Mouse (Mus musculus): ENCODE data around the gene Rassf6.

Gene Rassf6

DNA sequence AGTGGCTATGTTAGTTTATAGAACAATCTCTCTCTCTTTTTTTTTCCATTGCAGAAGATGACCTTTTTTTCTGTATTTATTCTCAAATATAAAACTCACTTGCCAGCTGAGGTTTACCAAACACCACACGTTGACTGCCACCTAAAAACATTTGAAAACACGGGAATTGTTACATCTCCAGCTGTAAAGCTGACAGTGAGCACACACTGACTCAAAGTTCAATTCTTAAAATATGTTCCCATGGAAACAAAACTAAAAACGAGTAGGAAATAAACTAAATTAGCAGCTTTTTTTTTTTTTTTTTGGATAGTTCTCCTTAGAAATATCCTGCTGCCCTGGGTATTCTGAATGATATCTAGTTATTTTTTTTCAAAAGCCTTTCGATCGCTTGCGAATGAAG, 75.3 kb downstream of the Rassf6 start:
- no peak for DNase-seq

DNA sequence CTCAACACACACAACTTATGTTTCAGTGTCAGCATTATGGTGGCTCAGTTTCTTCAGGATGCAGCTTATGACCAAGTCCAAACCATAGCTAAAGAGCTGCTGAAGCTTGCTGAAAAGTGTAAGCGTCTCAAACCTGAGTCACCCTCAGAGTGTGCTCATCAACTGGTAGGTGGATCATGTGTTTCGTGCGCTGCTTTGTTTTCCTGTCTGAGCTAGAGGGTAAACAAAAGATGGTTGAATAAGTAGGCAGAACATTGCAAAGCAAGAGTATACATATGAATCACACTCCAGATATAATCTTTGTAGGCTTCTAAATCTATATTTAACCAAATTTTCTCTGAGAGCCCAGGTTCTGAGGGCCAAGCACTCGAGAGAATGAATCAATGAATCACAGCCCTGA, 76.3 kb downstream of the Rassf6 start:
- DNase-seq: no peak

DNA sequence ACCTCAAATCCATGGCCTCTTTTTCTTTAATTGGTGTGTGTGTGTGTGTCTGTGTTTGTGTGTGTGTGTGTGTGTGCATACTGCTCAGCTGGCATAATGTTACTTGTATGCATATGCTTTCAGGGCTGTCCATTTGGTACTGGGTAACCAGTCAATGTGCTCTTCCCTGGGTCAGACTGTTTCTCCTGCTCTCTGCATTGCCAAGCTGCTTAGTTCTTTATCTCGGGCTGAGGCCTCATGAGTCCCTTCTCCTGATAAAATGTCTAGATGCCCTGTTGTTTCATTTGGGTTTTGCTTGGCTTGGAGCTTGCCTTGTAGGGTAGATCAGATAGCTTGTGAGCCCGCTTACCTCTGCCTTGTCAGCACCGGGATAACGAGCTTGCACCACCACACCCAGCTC, 77.6 kb downstream of the Rassf6 start:
- DNase-seq: no peak

DNA sequence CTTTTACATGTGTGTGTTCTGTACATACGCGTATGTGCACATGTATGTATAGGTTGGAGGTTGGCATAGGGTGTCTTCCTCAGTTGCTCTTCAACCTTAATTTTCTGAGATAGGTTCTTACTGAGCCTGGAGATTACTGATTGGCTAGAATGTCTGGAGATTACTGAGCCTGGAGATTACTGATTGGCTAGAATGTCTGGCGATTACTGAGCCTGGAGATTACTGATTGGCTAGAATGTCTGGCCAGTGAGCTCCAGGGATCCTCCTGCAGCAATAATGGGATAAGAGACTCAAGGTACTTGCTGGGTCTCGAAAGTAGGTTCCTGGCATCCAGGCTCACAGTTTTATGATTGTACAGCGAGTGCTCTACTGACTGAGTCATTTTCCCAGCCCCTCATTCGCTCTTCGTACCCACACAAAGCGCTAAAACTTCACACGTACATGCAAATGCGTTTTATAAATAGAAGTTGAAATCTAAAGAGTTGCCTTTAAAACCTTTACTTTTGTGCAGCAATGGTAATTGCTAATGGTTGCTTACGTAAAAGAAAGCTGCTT, 78.7 kb downstream of the Rassf6 start:
- DNase-seq: no peak

DNA sequence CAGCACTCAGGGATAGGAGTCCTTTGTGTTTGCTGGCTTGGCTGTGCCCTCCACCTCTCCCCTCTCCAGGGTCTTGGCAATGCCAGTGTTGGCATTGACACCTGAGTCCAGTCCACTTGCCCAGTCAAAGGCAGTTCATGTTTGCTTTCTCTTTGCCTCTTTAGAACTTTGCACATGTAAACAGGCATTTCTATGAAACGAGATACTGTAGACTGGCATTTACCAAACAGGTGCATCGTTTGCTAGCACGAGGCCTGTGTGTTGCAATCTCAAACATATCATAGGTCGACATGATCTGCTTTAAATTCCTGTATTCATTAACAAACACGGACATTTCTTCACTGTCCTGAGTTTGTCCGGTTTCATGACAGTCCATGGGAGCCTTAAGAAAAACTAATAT, 79.7 kb downstream of the Rassf6 start, which contains the start of gene 5830473C10Rik:
TSS of gene 5830473C10Rik (plus strand) at position 365 of the 400 bp plus-strand sequence.
- DNase-seq: no peak

DNA sequence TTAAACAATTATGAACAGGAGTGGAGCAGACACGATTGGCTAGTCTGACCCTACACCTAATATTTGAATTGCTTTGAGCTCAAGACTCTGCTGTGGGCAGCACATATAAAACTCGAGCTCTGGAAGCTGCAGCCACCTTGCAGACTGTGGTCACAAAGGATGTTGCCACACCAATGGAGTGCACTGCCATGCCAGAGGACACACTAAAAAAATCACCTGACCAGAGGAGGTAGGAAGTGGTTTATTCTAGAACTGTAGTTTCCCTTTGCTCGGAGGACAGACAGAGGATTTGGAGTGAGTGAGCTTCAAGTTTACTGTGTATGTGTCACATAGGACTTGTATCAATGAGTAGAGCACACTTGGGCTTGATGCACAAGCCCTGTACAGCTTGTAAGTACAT, 84.4 kb downstream of the Rassf6 start:
- no peak for DNase-seq

All from thymus, postnatal 25 days (tissue).